Mouse (Mus musculus) heart, adult 2 months (tissue): Measurements from ENCODE around the gene Nsmce4a. TPM values are rescaled to one million over a fixed set of nuclear protein-coding genes. Genes with fewer than 3 reads are reported as not detected.

Experiments
- DNase-seq, 2 experiments: peaks; one replicate each; pipeline ENCODE4 v3.0.0; 2021
- H3K27ac ChIP-seq: fragments of 200-600 bp; 2 replicates; pipeline ENCODE4 v1.8.1; 2022
- H3K27me3 ChIP-seq: fragments of 200-500 bp; 2 replicates; pipeline ENCODE4 v1.6.1; 2012; ENCODE audit warnings: mild to moderate bottlenecking, low read length, inconsistent platforms, mixed read lengths; ENCODE audit not compliant: control insufficient read depth, insufficient read depth
- H3K36me3 ChIP-seq: fragments of 200-500 bp; 2 replicates; pipeline ENCODE4 v1.6.1; 2012; ENCODE audit warnings: low read length, inconsistent platforms; ENCODE audit not compliant: control insufficient read depth, insufficient read depth
- H3K4me1 ChIP-seq: fragments of 200-500 bp; 2 replicates; pipeline ENCODE4 v1.6.1; 2011; ENCODE audit warnings: low read length; ENCODE audit not compliant: control insufficient read depth, insufficient read depth
- H3K4me3 ChIP-seq: fragments of 200-600 bp; 2 replicates; pipeline ENCODE4 v1.8.1; 2022
- H3K79me2 ChIP-seq: fragments of 200-500 bp; replicated peaks from 2 replicates; pipeline ENCODE4 v1.6.1; 2012; ENCODE audit warnings: mild to moderate bottlenecking, inconsistent platforms, low read length, moderate library complexity, mixed read lengths; ENCODE audit not compliant: control insufficient read depth, insufficient read depth
- H3K9ac ChIP-seq: fragments of 200-500 bp; 2 replicates; pipeline ENCODE4 v1.6.1; 2012; ENCODE audit warnings: low read depth, mild to moderate bottlenecking, control low read depth, inconsistent platforms, low read length, mixed read lengths
- CTCF ChIP-seq: fragments of 200-600 bp; IDR thresholded peaks from 2 replicates; pipeline ENCODE4 v1.8.1; 2022; ENCODE audit warnings: antibody characterized with exemption, mild to moderate bottlenecking, moderate library complexity
- EP300 ChIP-seq: fragments of 200-500 bp; IDR thresholded peaks from 2 replicates; pipeline ENCODE4 v1.6.1; 2011; ENCODE audit warnings: low read depth, low read length, control low read depth; ENCODE audit not compliant: insufficient read depth
- POLR2A ChIP-seq: fragments of 200-500 bp; IDR thresholded peaks from 2 replicates; pipeline ENCODE4 v1.6.1; 2011; ENCODE audit warnings: mild to moderate bottlenecking, low read depth, low read length, control low read depth; ENCODE audit not compliant: insufficient read depth
- WGBS: fragments of 180-500 bp; shearing (Covaris S2); methylation state at CpG from one replicate; pipeline ENCODE4 v1.1.7; 2018; 5-methylcytosine and 5-hydroxymethylcytosine counted together
- intact Hi-C: fragments of 180-260 bp; cut with DNase I; formaldehyde crosslinking; loops from one replicate; pipeline ENCODE4 v1.15.1; 2025
- polyA plus RNA-seq: library from polyadenylated mRNA; depleted of rRNA; stranded (reverse); fragments of >200 nt; gene quantifications from 2 replicates; pipeline ENCODE4 v1.2.3, GENCODE M21; 2012
- total RNA-seq, 2 experiments: library from RNA; stranded (reverse); gene quantifications; 2 replicates each; pipeline ENCODE4 v1.2.3; 2021

The Nsmce4a gene
- total and polyA plus RNA-seq, 3 experiments: 20.0 to 46.0 (median 38.6) TPM

DNA sequence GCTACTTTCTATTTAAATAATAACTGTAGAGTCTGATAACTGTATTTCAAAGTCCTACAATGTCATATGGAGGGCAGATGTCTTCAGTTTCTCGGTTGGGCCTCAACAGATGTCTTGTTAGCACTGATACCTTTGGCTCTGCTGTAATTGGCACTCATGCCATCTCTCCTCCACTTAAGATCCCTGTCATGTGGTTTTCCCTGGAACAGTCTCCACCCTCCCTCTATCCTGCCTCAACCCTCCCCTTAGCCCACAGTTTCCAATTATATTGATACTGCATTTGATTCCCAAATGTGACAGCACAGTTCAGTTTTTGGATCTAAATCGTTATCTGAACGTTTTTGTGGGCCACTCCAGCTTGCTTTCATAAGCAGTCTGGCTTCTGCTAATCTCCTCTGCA is 8.3 kb downstream of the Nsmce4a start:
- Histone ChIP-seq H3K27ac (peak overlapping the region; percentile 26; the same call in 1 of the 2 replicates), H3K27me3 (no peaks in the 10 kb centered on the region), H3K4me3 (no peak overlapping the region), H3K36me3 (peaks cover 8% of the 10 kb centered on the region; the same call in 1 of the 2 replicates), H3K4me1 (peaks cover 3% of the 10 kb centered on the region; the same call in 1 of the 2 replicates), H3K79me2 (no peaks in the 10 kb centered on the region; the same call in 1 of the 2 replicates), H3K9ac (no peak overlapping the region)
- no peak for TF ChIP-seq POLR2A
- TF ChIP-seq CTCF: no peak
- TF ChIP-seq EP300: no peak
- DNase-seq: no peak
- 25% methylated on average over 3 of the region's 3 CpGs for WGBS
- intact Hi-C loops: no loop called here

GRCm38 (mm10) chr7:130563880-130564279 is 9.0 kb downstream of the Nsmce4a start:
- DNase-seq: no peak
- Histone ChIP-seq H3K4me1 (peaks cover 3% of the 10 kb centered on the region; the same call in 1 of the 2 replicates), H3K36me3 (peaks cover 8% of the 10 kb centered on the region; the same call in 1 of the 2 replicates), H3K79me2 (no peaks in the 10 kb centered on the region; the same call in 1 of the 2 replicates), H3K27ac (no peak overlapping the region), H3K27me3 (no peaks in the 10 kb centered on the region), H3K4me3 (no peak overlapping the region), H3K9ac (no peak overlapping the region)
- TF ChIP-seq CTCF (no peak), POLR2A (no peak), EP300 (no peak)
- intact Hi-C loops: no loop called here
- WGBS: 40% methylated on average over 4 of the region's 4 CpGs

GRCm38 (mm10) chr7:130563276-130563675 is 9.6 kb downstream of the Nsmce4a start:
- Histone ChIP-seq H3K36me3 (peaks cover 6% of the 10 kb centered on the region; the same call in 1 of the 2 replicates), H3K4me3 (no peak overlapping the region), H3K79me2 (no peaks in the 10 kb centered on the region; the same call in 1 of the 2 replicates), H3K27me3 (no peaks in the 10 kb centered on the region), H3K27ac (no peak overlapping the region), H3K4me1 (peaks cover 1% of the 10 kb centered on the region; the same call in 1 of the 2 replicates), H3K9ac (no peak overlapping the region)
- intact Hi-C loops: no loop called here
- WGBS: 90% methylated on average over 4 of the region's 4 CpGs
- TF ChIP-seq POLR2A: no peak
- TF ChIP-seq EP300: no peak
- no peak for TF ChIP-seq CTCF
- no peak for DNase-seq

DNA sequence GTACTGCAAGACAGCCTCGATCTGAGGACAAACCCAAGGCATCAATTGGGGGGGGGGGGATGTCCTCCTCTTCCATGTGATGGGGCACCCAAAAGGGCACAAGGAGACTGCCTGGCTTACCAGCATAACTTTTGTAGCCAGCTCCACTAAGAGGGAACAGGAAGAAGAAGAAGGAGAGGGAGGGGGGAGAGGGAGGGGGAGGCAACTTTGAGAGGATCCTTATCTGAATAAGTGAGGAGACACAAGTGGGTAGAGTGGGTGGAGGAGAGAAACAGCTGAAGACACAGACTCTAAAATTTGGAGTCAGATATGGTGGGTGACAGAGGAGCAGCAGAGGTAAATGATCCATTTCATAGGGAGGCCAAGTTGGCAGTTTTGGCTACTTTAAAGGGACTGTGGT is 12.0 kb downstream of the Nsmce4a start:
- no peak overlapping the region for H3K9ac ChIP-seq
- H3K79me2 ChIP-seq: no peaks in the 10 kb centered on the region
- H3K4me3 ChIP-seq: no peak overlapping the region
- intact Hi-C loops: no loop called here
- 80% methylated on average over 1 of the region's 1 CpGs for WGBS
- no peaks in the 10 kb centered on the region for H3K27me3 ChIP-seq
- no peak overlapping the region for H3K27ac ChIP-seq
- H3K4me1 ChIP-seq: no peaks in the 10 kb centered on the region; the same call in 1 of the 2 replicates
- TF ChIP-seq POLR2A (no peak), EP300 (no peak), CTCF (no peak)
- no peak for DNase-seq
- H3K36me3 ChIP-seq: peaks cover 6% of the 10 kb centered on the region; the same call in 1 of the 2 replicates

- Histone ChIP-seq H3K36me3 (peaks cover 4% of the 10 kb centered on the region; the same call in 1 of the 2 replicates), H3K27me3 (no peaks in the 10 kb centered on the region), H3K4me1 (peaks cover 1% of the 10 kb centered on the region; the same call in 1 of the 2 replicates), H3K79me2 (no peaks in the 10 kb centered on the region), H3K9ac (no peak overlapping the region), H3K4me3 (no peak overlapping the region), H3K27ac (no peak overlapping the region)
- intact Hi-C loops: no loop called here
- DNase-seq: no peak
- WGBS: 62% methylated on average over 4 of the region's 4 CpGs
- TF ChIP-seq EP300: 0 out of 2 replicates have a peak, but pooled peaks have one; percentile 8
- no peak for TF ChIP-seq POLR2A
Observed at GRCm38 (mm10) chr7:130558592-130558991, 14.3 kb downstream of the Nsmce4a start.

- Histone ChIP-seq H3K27me3 (no peaks in the 10 kb centered on the region), H3K27ac (peak overlapping the region; percentile 83), H3K79me2 (no peaks in the 10 kb centered on the region), H3K36me3 (no peaks in the 10 kb centered on the region; the same call in 1 of the 2 replicates), H3K9ac (no peak overlapping the region), H3K4me3 (peak overlapping the region; percentile 29; the same call in 1 of the 2 replicates), H3K4me1 (peaks cover 1% of the 10 kb centered on the region; the same call in 1 of the 2 replicates)
- WGBS: 37% methylated on average over 5 of the region's 5 CpGs
- DNase-seq: no peak
- TF ChIP-seq EP300 (no peak), CTCF (no peak), POLR2A (no peak)
- intact Hi-C loops: loop anchor here (2.0 kb wide), 1 partner anchor 13 kb away; no protein-coding TSS in a partner anchor
Observed at GRCm38 (mm10) chr7:130555597-130555996, 17.3 kb downstream of the Nsmce4a start.
